Mouse (Mus musculus) heart, embryonic 13.5 days (tissue): ENCODE results near the gene 1110032F04Rik. TPM values are rescaled to one million over a fixed set of nuclear protein-coding genes. Genes with fewer than 3 reads are reported as not detected.

Experiments
- polyA plus RNA-seq: library from polyadenylated mRNA; unstranded; fragments of >200 nt; fragmentation: Nextera tagmentation; extraction: Ambion mirVana; gene quantifications from 2 replicates; pipeline ENCODE4 v1.2.1, GENCODE M21; 2015

1110032F04Rik gene
- polyA plus RNA-seq, 1 experiment from 2014 or later, result 6.4 TPM

Other genes starting within 250 kb of the 1110032F04Rik start
- gene Il12a, start 178.9 kb upstream of the 1110032F04Rik start, polyA plus RNA-seq, result 0.15 TPM in 1 of 2 replicates, not detected in the other
- 7.4 and 8.8 TPM in 2 replicates for gene Ift80, start 135.0 kb downstream of the 1110032F04Rik start, polyA plus RNA-seq
- gene Smc4, start 135.2 kb downstream of the 1110032F04Rik start, polyA plus RNA-seq, result 145 and 155 TPM in 2 replicates
- 69.7 and 74.0 TPM in 2 replicates for gene Trim59, start 175.2 kb downstream of the 1110032F04Rik start, polyA plus RNA-seq